ENCODE assay signal across 11 mouse cellular contexts in genomic region chr4:107597898-107598580, GRCm38 (mm10).
DNase-seq lines count a peak whose midpoint lies in the region; ATAC-seq and TF ChIP-seq lines count a peak whose summit lies in the region.
"Had no signal": no experiment of that assay in that cellular context is flagged by ENCODE, and none has a peak within 500 bp of the region (broad histone marks: within the 10 kb centered on the region; RNA-seq: fewer than 3 reads in every experiment).

No protein-coding gene starts in this region.

- no peak overlapping the region for H3K27ac ChIP-seq in forebrain, embryonic 11.5 days (ENCODE audit: low read depth, low read length)
- H3K27ac ChIP-seq in forebrain, embryonic 15.5 days (replicated peaks) = no peak overlapping the region
- no peak overlapping the region for H3K27ac ChIP-seq in kidney, adult 2 months (ENCODE audit: insufficient read depth, low read depth, low read length)
- H3K27ac ChIP-seq in hindbrain, embryonic 12.5 days = peak overlapping the region; percentile 64
- H3K27ac ChIP-seq in neural tube, embryonic 11.5 days (ENCODE audit: low read depth, low read length) = no peak overlapping the region
- H3K27ac ChIP-seq in liver, embryonic 12.5 days = no peak overlapping the region
- H3K27ac ChIP-seq: stomach, embryonic 15.5 days had no signal

- no peak for TF ChIP-seq POLR2A in kidney, adult 2 months (IDR thresholded peaks at IDR 0.05; ENCODE audit: low read depth, low read length)

- peaks cover 7% of the 10 kb centered on the region for H3K4me1 ChIP-seq in forebrain, embryonic 11.5 days (replicated peaks; ENCODE audit: control insufficient read depth, insufficient read depth, low read length)
- H3K4me1 ChIP-seq in forebrain, embryonic 15.5 days = peaks cover 12% of the 10 kb centered on the region
- no peaks in the 10 kb centered on the region for H3K4me1 ChIP-seq in kidney, adult 2 months (ENCODE audit: control insufficient read depth, insufficient read depth, low read length)
- peaks cover 21% of the 10 kb centered on the region for H3K4me1 ChIP-seq in hindbrain, embryonic 12.5 days
- H3K4me1 ChIP-seq in neural tube, embryonic 11.5 days (ENCODE audit: control insufficient read depth, insufficient read depth, low read length) = peaks cover 8% of the 10 kb centered on the region
- peaks cover 10% of the 10 kb centered on the region; the same call in 1 of the 2 replicates for H3K4me1 ChIP-seq in liver, embryonic 12.5 days

- H3K4me2 ChIP-seq in forebrain, embryonic 11.5 days (ENCODE audit: low read depth, low read length, severe bottlenecking) = no peak overlapping the region
- no peak overlapping the region for H3K4me2 ChIP-seq in forebrain, embryonic 15.5 days (replicated peaks)
- peak overlapping the region; percentile 14; the same call in 1 of the 2 replicates for H3K4me2 ChIP-seq in hindbrain, embryonic 12.5 days (replicated peaks)
- no peak overlapping the region for H3K4me2 ChIP-seq in neural tube, embryonic 11.5 days (ENCODE audit: low read depth)
- no peak overlapping the region for H3K4me2 ChIP-seq in liver, embryonic 12.5 days
- H3K4me2 ChIP-seq: stomach, embryonic 15.5 days had no signal

- no peaks in the 10 kb centered on the region for H3K27me3 ChIP-seq in forebrain, embryonic 11.5 days (ENCODE audit: control insufficient read depth, insufficient read depth, low read length)
- H3K27me3 ChIP-seq in forebrain, embryonic 15.5 days = no peaks in the 10 kb centered on the region
- H3K27me3 ChIP-seq in kidney, adult 2 months (replicated peaks; ENCODE audit: control insufficient read depth, insufficient read depth, low read length) = no peaks in the 10 kb centered on the region
- no peaks in the 10 kb centered on the region for H3K27me3 ChIP-seq in hindbrain, embryonic 12.5 days
- H3K27me3 ChIP-seq in neural tube, embryonic 11.5 days (ENCODE audit: control insufficient read depth, insufficient read depth, low read length) = no peaks in the 10 kb centered on the region
- H3K27me3 ChIP-seq in liver, embryonic 12.5 days (replicated peaks) = peaks cover 31% of the 10 kb centered on the region
- H3K27me3 ChIP-seq: Patski; stomach, embryonic 15.5 days had no signal

- no peak; the same call in 1 of the 2 replicates for ATAC-seq in forebrain, embryonic 11.5 days (replicated peaks; ENCODE audit: low FRiP score)
- ATAC-seq in forebrain, embryonic 15.5 days (replicated peaks) = no peak
- peak; percentile 73; the same call in 1 of the 2 replicates for ATAC-seq in hindbrain, embryonic 12.5 days (ENCODE audit: low FRiP score)
- ATAC-seq in neural tube, embryonic 11.5 days (ENCODE audit: insufficient read depth, low FRiP score, low TSS enrichment) = 0 out of 2 replicates have a peak, but pooled peaks have one; percentile 38
- no peak for ATAC-seq in liver, embryonic 12.5 days
- ATAC-seq: Patski had no signal

- H3K4me3 ChIP-seq in forebrain, embryonic 11.5 days (ENCODE audit: low read depth, low read length) = no peak overlapping the region
- no peak overlapping the region for H3K4me3 ChIP-seq in forebrain, embryonic 15.5 days
- H3K4me3 ChIP-seq in kidney, adult 2 months (ENCODE audit: insufficient read depth, low read depth, low read length) = no peak overlapping the region
- H3K4me3 ChIP-seq in hindbrain, embryonic 12.5 days = no peak overlapping the region
- H3K4me3 ChIP-seq in neural tube, embryonic 11.5 days (ENCODE audit: low read depth, low read length) = no peak overlapping the region
- no peak overlapping the region for H3K4me3 ChIP-seq in liver, embryonic 12.5 days
- H3K4me3 ChIP-seq: stomach, embryonic 15.5 days had no signal

- H3K9me3 ChIP-seq in forebrain, embryonic 11.5 days (ENCODE audit: control insufficient read depth, low read length) = no peaks in the 10 kb centered on the region
- H3K9me3 ChIP-seq in forebrain, embryonic 15.5 days = no peaks in the 10 kb centered on the region
- H3K9me3 ChIP-seq in hindbrain, embryonic 12.5 days (replicated peaks) = no peaks in the 10 kb centered on the region
- no peaks in the 10 kb centered on the region for H3K9me3 ChIP-seq in neural tube, embryonic 11.5 days (ENCODE audit: control insufficient read depth, low read length)
- no peaks in the 10 kb centered on the region for H3K9me3 ChIP-seq in liver, embryonic 12.5 days (replicated peaks)
- H3K9me3 ChIP-seq: stomach, embryonic 15.5 days had no signal

- WGBS in forebrain, embryonic 11.5 days = 16% methylated on average over 10 of the region's 10 CpGs
- WGBS in forebrain, embryonic 15.5 days = 13% methylated on average over 10 of the region's 10 CpGs
- WGBS in kidney, adult 2 months = 49% methylated on average over 10 of the region's 10 CpGs
- 15% methylated on average over 10 of the region's 10 CpGs for WGBS in hindbrain, embryonic 12.5 days
- WGBS in neural tube, embryonic 11.5 days = 16% methylated on average over 10 of the region's 10 CpGs
- 12% methylated on average over 10 of the region's 10 CpGs for WGBS in liver, embryonic 12.5 days (ENCODE audit: insufficient replicate concordance)

- H3K36me3 ChIP-seq in forebrain, embryonic 11.5 days (ENCODE audit: control insufficient read depth, insufficient read depth, low read length) = no peaks in the 10 kb centered on the region
- H3K36me3 ChIP-seq in forebrain, embryonic 15.5 days = no peaks in the 10 kb centered on the region
- H3K36me3 ChIP-seq in kidney, adult 2 months (ENCODE audit: control insufficient read depth, insufficient read depth, low read length) = no peaks in the 10 kb centered on the region
- H3K36me3 ChIP-seq in hindbrain, embryonic 12.5 days = no peaks in the 10 kb centered on the region
- no peaks in the 10 kb centered on the region for H3K36me3 ChIP-seq in neural tube, embryonic 11.5 days (ENCODE audit: control insufficient read depth, insufficient read depth, low read length)
- no peaks in the 10 kb centered on the region for H3K36me3 ChIP-seq in liver, embryonic 12.5 days
- H3K36me3 ChIP-seq: stomach, embryonic 15.5 days had no signal

- no peak for TF ChIP-seq CTCF in kidney, adult 2 months (conservative IDR thresholded peaks at IDR 0.05; ENCODE audit: insufficient read depth, insufficient read length, low read depth, low read length)

- DNase-seq in forebrain, embryonic 11.5 days (ENCODE audit: low spot score) = peak; percentile 61
- peak; percentile 47 to 66 for DNase-seq in kidney, postnatal 4 days
- no peak for DNase-seq in kidney, adult 2 months
- DNase-seq in neural tube, embryonic 11.5 days (ENCODE audit: low spot score) = peak; percentile 64
- DNase-seq in cerebellum, adult 8-10 months = no peak
- DNase-seq: lung, postnatal 4 days had no signal

- peak overlapping the region; percentile 41; the same call in 1 of the 2 replicates for H3K9ac ChIP-seq in forebrain, embryonic 11.5 days (ENCODE audit: low read length)
- no peak overlapping the region for H3K9ac ChIP-seq in forebrain, embryonic 15.5 days (replicated peaks)
- H3K9ac ChIP-seq in hindbrain, embryonic 12.5 days = no peak overlapping the region
- H3K9ac ChIP-seq in neural tube, embryonic 11.5 days (ENCODE audit: low read length) = no peak overlapping the region; the same call in 1 of the 2 replicates
- H3K9ac ChIP-seq in liver, embryonic 12.5 days = no peak overlapping the region
- H3K9ac ChIP-seq: stomach, embryonic 15.5 days had no signal

Comparison
In these comparisons a context has a peak if more than half of its experiments do, and no peak if none do; other contexts are left out.
1. DNase-seq: peak in forebrain, embryonic 11.5 days (single experiment), kidney, postnatal 4 days (2 of 2) and neural tube, embryonic 11.5 days (single experiment); none in kidney, adult 2 months (single experiment) and cerebellum, adult 8-10 months (single experiment).
2. ATAC-seq: peak in hindbrain, embryonic 12.5 days (single experiment) and neural tube, embryonic 11.5 days (single experiment); none in forebrain, embryonic 11.5 days (single experiment), forebrain, embryonic 15.5 days (single experiment) and liver, embryonic 12.5 days (single experiment).